Mouse (Mus musculus) liver, adult 2 months (tissue): ENCODE measurements around the gene Ube3c. TPM values are rescaled to one million over a fixed set of nuclear protein-coding genes. Genes with fewer than 3 reads are reported as not detected.

Experiments
- DNase-seq: peaks from one replicate; pipeline ENCODE4 v3.0.0-alpha.2; 2011; ENCODE audit warnings: low read depth, low spot score; ENCODE audit errors: extremely low read depth
- H3K27ac ChIP-seq: fragments of 200-500 bp; replicated peaks from 2 replicates; pipeline ENCODE4 v1.5.1; 2012; ENCODE audit warnings: low read depth, mild to moderate bottlenecking, control low read depth, inconsistent platforms, low read length; ENCODE audit not compliant: insufficient read depth
- H3K27me3 ChIP-seq: fragments of 200-500 bp; 2 replicates; pipeline ENCODE4 v1.6.1; 2012; ENCODE audit warnings: mild to moderate bottlenecking, moderate library complexity, low read length, inconsistent platforms; ENCODE audit not compliant: control insufficient read depth, insufficient read depth
- H3K36me3 ChIP-seq: fragments of 200-500 bp; 2 replicates; pipeline ENCODE4 v1.6.1; 2012; ENCODE audit warnings: low read length, inconsistent platforms; ENCODE audit not compliant: control insufficient read depth, insufficient read depth
- H3K4me1 ChIP-seq: fragments of 200-500 bp; 2 replicates; pipeline ENCODE4 v1.6.1; 2011; ENCODE audit warnings: low read length; ENCODE audit not compliant: control insufficient read depth, insufficient read depth
- H3K4me3 ChIP-seq: fragments of 200-500 bp; 2 replicates; pipeline ENCODE4 v1.5.1; 2011; ENCODE audit warnings: low read depth, mild to moderate bottlenecking, control low read depth, low read length, moderate library complexity; ENCODE audit not compliant: insufficient read depth
- H3K79me2 ChIP-seq: fragments of 200-500 bp; 2 replicates; pipeline ENCODE4 v1.6.1; 2012; ENCODE audit warnings: inconsistent platforms, mild to moderate bottlenecking, low read length, moderate library complexity; ENCODE audit not compliant: control insufficient read depth, insufficient read depth
- H3K9ac ChIP-seq: fragments of 200-500 bp; 2 replicates; pipeline ENCODE4 v1.6.1; 2012; ENCODE audit warnings: low read depth, mild to moderate bottlenecking, control low read depth, inconsistent platforms, low read length
- CTCF ChIP-seq: fragments of 200-500 bp; IDR thresholded peaks from 2 replicates; pipeline ENCODE4 v1.5.1; 2011; ENCODE audit warnings: low read depth, low read length, control low read depth
- POLR2A ChIP-seq: fragments of 200-500 bp; IDR thresholded peaks from 2 replicates; pipeline ENCODE4 v1.6.1; 2011; ENCODE audit warnings: low read length, control low read depth; ENCODE audit not compliant: insufficient read depth; ENCODE audit errors: extremely low read depth
- WGBS: fragments of 180-500 bp; shearing (Covaris S2); methylation state at CpG from one replicate; pipeline ENCODE4 v1.1.7; 2018; 5-methylcytosine and 5-hydroxymethylcytosine counted together
- polyA plus RNA-seq: library from polyadenylated mRNA; depleted of rRNA; stranded (reverse); fragments of >200 nt; gene quantifications from 2 replicates; pipeline ENCODE4 v1.2.3, GENCODE M21; 2012
- total RNA-seq: library from RNA; depleted of rRNA; stranded (reverse); fragments of >200 nt; gene quantifications from 2 replicates; pipeline ENCODE4 v1.2.3, GENCODE M21; 2014

Gene Ube3c
- total and polyA plus RNA-seq, 2 experiments = 10.3 to 34.0 TPM

DNA sequence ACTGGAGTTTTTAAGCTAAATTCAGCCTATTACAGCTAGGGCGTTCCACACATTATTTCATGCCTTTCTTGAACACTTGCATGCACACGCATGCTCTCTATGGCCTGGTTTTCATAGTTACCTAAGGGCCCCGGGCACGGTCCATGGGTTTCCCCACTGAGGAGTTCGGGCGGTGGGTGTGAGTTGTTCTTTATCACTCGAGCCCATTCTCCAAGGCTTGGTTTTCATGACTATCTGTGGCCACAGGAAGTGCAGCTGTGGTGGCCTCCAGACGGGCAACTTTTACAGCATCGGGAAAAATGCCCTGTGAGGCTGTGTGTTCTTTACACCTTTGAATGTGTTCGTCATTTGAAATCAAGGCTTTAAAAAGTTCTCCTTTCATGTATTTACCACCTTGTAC is 56.6 kb downstream of the Ube3c start:
- Histone ChIP-seq H3K79me2 (no peaks in the 10 kb centered on the region; the same call in 1 of the 2 replicates), H3K4me1 (no peaks in the 10 kb centered on the region), H3K27me3 (no peaks in the 10 kb centered on the region), H3K27ac (no peak overlapping the region), H3K36me3 (peaks cover 28% of the 10 kb centered on the region), H3K4me3 (no peak overlapping the region), H3K9ac (no peak overlapping the region)
- 91% methylated on average over 10 of the region's 10 CpGs for WGBS
- no peak for DNase-seq
- no peak for TF ChIP-seq POLR2A
- TF ChIP-seq CTCF = no peak

DNA sequence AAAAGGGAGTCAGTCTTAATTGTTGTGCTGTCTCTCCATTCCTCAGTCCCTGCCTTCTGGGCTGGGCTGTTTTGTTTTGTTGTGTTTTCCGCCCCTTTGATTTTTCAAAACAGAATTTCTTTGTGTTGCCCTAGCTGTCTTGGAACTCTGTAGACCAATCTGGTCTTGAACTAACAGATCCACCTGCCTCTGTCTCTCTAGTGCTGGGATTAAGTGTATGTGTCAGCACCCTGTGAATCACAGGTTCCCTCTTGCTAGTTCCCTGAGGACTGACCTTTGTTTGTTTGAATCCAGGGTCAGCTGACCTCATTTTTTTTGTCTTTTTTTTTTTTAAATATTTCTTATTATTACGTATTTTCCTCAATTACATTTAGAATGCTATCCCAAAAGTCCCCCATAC is 60.9 kb downstream of the Ube3c start:
- Histone ChIP-seq H3K36me3 (peaks cover 33% of the 10 kb centered on the region), H3K9ac (no peak overlapping the region), H3K27me3 (no peaks in the 10 kb centered on the region), H3K4me3 (no peak overlapping the region), H3K27ac (no peak overlapping the region), H3K79me2 (no peaks in the 10 kb centered on the region), H3K4me1 (no peaks in the 10 kb centered on the region)
- WGBS = 95% methylated on average over 2 of the region's 2 CpGs
- no peak for DNase-seq
- TF ChIP-seq CTCF (no peak), POLR2A (no peak)

- H3K4me3 ChIP-seq = no peak overlapping the region
- DNase-seq = no peak
- no peaks in the 10 kb centered on the region for H3K27me3 ChIP-seq
- H3K79me2 ChIP-seq = no peaks in the 10 kb centered on the region
- H3K9ac ChIP-seq = no peak overlapping the region
- TF ChIP-seq CTCF (no peak), POLR2A (no peak)
- no peak overlapping the region for H3K27ac ChIP-seq
- no peaks in the 10 kb centered on the region for H3K4me1 ChIP-seq
- 94% methylated on average over 3 of the region's 3 CpGs for WGBS
- peaks cover 38% of the 10 kb centered on the region for H3K36me3 ChIP-seq
These were observed 62.7 kb downstream of the Ube3c start for GRCm38 (mm10) chr5:29631711-29632110.

DNA sequence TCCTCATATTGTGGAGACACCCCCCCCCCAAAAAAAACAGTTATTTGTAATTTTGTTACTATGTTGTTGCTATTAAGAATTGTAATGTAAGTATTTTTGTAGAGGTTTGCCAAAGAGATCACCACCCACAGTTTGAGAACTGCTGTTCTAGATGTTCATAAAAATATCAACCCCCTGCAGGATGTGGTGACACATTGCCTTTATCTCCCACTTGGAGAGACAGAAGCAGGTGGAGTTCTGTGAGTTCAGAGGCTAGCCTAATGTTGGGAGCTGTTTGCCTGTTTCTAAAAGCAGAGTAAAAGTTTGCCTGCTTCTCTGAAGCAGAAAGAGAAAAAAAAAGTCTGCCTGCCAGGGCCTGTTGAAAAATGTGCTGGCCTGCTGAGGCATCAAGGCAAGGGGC is 67.3 kb downstream of the Ube3c start:
- Histone ChIP-seq H3K79me2 (no peaks in the 10 kb centered on the region), H3K36me3 (peaks cover 52% of the 10 kb centered on the region), H3K27ac (no peak overlapping the region), H3K4me3 (no peak overlapping the region), H3K4me1 (no peaks in the 10 kb centered on the region), H3K27me3 (no peaks in the 10 kb centered on the region), H3K9ac (no peak overlapping the region)
- DNase-seq = no peak
- TF ChIP-seq CTCF (no peak), POLR2A (no peak)

DNA sequence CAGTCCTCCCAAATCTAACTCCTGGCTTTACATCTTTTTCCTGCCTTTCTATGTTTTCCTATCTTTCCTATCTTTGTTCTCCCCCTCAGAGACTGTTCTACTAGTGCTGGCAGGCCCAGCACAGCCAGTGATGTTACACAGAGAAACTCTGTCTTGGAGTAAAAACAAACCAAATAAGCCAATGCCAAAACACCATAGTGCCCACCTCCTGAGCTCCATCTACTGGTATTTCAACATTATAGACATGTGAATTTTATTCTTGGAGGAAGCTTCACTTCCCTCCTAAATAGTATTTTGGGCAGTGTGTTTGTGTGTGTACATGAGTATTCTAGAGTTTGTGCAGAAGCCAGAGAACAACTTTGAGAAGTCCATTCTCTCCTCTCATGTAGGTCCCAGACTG is 67.8 kb downstream of the Ube3c start:
- TF ChIP-seq CTCF (no peak), POLR2A (no peak)
- H3K4me3 ChIP-seq = no peak overlapping the region
- no peaks in the 10 kb centered on the region for H3K79me2 ChIP-seq
- no peak for DNase-seq
- H3K27ac ChIP-seq = no peak overlapping the region
- H3K27me3 ChIP-seq = no peaks in the 10 kb centered on the region
- peaks cover 50% of the 10 kb centered on the region for H3K36me3 ChIP-seq
- no peaks in the 10 kb centered on the region for H3K4me1 ChIP-seq
- no peak overlapping the region for H3K9ac ChIP-seq

DNA sequence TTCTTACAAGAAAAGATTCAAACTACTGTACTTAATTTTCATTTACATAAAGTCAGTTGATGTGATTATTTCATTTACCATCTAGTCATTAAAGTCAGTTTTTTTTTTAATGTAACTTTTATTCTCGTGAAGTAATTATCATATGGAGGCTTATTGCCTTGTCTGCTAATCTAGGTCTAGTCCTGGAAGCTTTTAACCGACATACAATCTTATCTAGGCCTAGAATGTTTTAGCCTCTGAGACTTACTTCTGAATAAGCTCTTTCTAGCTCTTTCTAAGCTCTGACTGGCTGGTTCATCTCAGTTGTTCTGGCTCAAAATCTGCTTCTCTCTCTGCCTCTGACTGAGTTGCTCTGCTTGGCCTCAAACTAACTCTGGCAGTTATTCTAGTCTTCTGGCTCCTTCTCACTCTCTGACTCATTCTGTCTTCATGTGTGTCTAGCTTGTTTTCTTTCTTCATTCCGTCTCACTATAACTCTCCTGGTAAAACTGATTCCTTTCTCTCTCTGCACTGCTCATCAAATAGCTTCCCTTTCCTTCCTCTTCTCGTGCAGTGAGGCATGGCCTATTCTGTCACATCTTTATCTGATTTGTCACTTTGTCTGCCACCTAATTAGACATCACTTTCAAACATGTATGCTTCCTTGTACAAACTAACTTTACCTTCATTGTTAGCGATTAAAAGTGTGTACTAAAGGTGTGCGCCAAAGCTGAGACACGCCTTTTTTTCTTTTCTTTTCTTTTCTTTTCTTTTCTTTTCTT is 72.3 kb downstream of the Ube3c start:
- Histone ChIP-seq H3K4me3 (no peak overlapping the region), H3K79me2 (no peaks in the 10 kb centered on the region), H3K4me1 (no peaks in the 10 kb centered on the region), H3K27me3 (no peaks in the 10 kb centered on the region), H3K27ac (no peak overlapping the region), H3K36me3 (peaks cover 49% of the 10 kb centered on the region), H3K9ac (no peak overlapping the region)
- 96% methylated on average over 7 of the region's 7 CpGs for WGBS
- DNase-seq = no peak
- TF ChIP-seq POLR2A (no peak), CTCF (no peak)
